Mouse (Mus musculus) MEL (cell line): Measurements from ENCODE around the gene Ddx24. TPM values are rescaled to one million over a fixed set of nuclear protein-coding genes. Genes with fewer than 3 reads are reported as not detected.
A peak's percentile ranks its signal among the peaks of the same experiment; 100 is the strongest.

Experiments used
- DNase-seq: peaks from one replicate; pipeline ENCODE4 v3.0.0; 2011; ENCODE audit warnings: low read depth, low spot score
- H3K27ac ChIP-seq: 2 replicates; pipeline ENCODE4 v1.5.1; 2012; ENCODE audit warnings: low read depth, mild to moderate bottlenecking, control low read depth, low read length, moderate library complexity; ENCODE audit not compliant: control insufficient read depth
- H3K27me3 ChIP-seq, 2 experiments: fragments of 150-350 bp in 1 of 2; sonication (generic) in 1 of 2; 2 replicates each; pipeline ENCODE4 v1.6.1; 2012; ENCODE audit warnings: low read length in 2 of 2, mild to moderate bottlenecking in 2 of 2, improper control_type of control experiment in 1 of 2, moderate library complexity in 1 of 2; ENCODE audit not compliant: insufficient read depth in 2 of 2, control insufficient read depth in 1 of 2
- H3K36me3 ChIP-seq, 2 experiments: 2 replicates each; pipeline ENCODE4 v1.6.1; 2012 to 2014; ENCODE audit warnings: low read length in 2 of 2, improper control_type of control experiment in 1 of 2, inconsistent platforms in 1 of 2, mild to moderate bottlenecking in 1 of 2; ENCODE audit not compliant: insufficient read depth in 2 of 2, control insufficient read depth in 1 of 2
- H3K4me1 ChIP-seq, 2 experiments: fragments of 150-350 bp in 1 of 2; sonication (generic) in 1 of 2; 2 replicates each; pipeline ENCODE4 v1.6.1; 2012; ENCODE audit warnings: low read length in 2 of 2, improper control_type of control experiment in 1 of 2, mild to moderate bottlenecking in 1 of 2; ENCODE audit not compliant: insufficient read depth in 2 of 2, control insufficient read depth in 1 of 2
- H3K4me3 ChIP-seq, 2 experiments: fragments of 150-350 bp in 1 of 2; sonication (generic) in 1 of 2; 2 replicates each; pipeline ENCODE4 v1.5.1; 2012; ENCODE audit warnings: low read depth in 2 of 2, low read length in 2 of 2, mild to moderate bottlenecking in 2 of 2, moderate library complexity in 2 of 2, control low read depth in 1 of 2, improper control_type of control experiment in 1 of 2; ENCODE audit not compliant: control insufficient read depth in 1 of 2, insufficient read depth in 1 of 2
- H3K79me2 ChIP-seq: 2 replicates; pipeline ENCODE4 v1.6.1; 2012; ENCODE audit warnings: mild to moderate bottlenecking, low read length, moderate library complexity; ENCODE audit not compliant: control insufficient read depth, poor library complexity, insufficient read depth
- H3K9ac ChIP-seq: 2 replicates; pipeline ENCODE4 v1.6.1; 2012; ENCODE audit warnings: low read depth, mild to moderate bottlenecking, control low read depth, low read length, moderate library complexity; ENCODE audit not compliant: control insufficient read depth, poor library complexity, severe bottlenecking
- H3K9me3 ChIP-seq: fragments of 150-350 bp; sonication (generic); replicated peaks from 2 replicates; pipeline ENCODE4 v1.6.1; 2012; ENCODE audit warnings: mild to moderate bottlenecking, low read length, improper control_type of control experiment, moderate library complexity; ENCODE audit not compliant: insufficient read depth
- BHLHE40 ChIP-seq: IDR thresholded peaks from 2 replicates; pipeline ENCODE4 v1.6.1; 2012; ENCODE audit warnings: low read depth, mild to moderate bottlenecking, inconsistent platforms, low read length, improper control_type of control experiment, borderline replicate concordance
- CHD1 ChIP-seq: IDR thresholded peaks from 2 replicates; pipeline ENCODE4 v1.6.1; 2012; ENCODE audit warnings: low read depth, mild to moderate bottlenecking, inconsistent platforms, low read length, improper control_type of control experiment
- CTCF ChIP-seq, 3 experiments: IDR thresholded peaks in 2 of 3; conservative IDR thresholded peaks in 1 of 3; 2 replicates each; pipeline ENCODE4 v1.5.1; 2011 to 2012; ENCODE audit warnings: low read length in 3 of 3, low read depth in 2 of 3, mild to moderate bottlenecking in 2 of 3, improper control_type of control experiment in 1 of 3, inconsistent platforms in 1 of 3, mixed read lengths in 1 of 3, moderate library complexity in 1 of 3; ENCODE audit not compliant: control insufficient read depth in 1 of 3, insufficient read depth in 1 of 3, poor library complexity in 1 of 3, severe bottlenecking in 1 of 3
- E2F4 ChIP-seq: IDR thresholded peaks from 2 replicates; pipeline ENCODE4 v1.6.1; 2011; ENCODE audit warnings: low read depth, low read length, improper control_type of control experiment, borderline replicate concordance
- ELF1 ChIP-seq: IDR thresholded peaks from 2 replicates; pipeline ENCODE4 v1.6.1; 2014; ENCODE audit warnings: low read depth, mild to moderate bottlenecking, inconsistent platforms, low read length, improper control_type of control experiment, moderate library complexity
- HCFC1 ChIP-seq: IDR thresholded peaks from 2 replicates; pipeline ENCODE4 v1.6.1; 2012; ENCODE audit warnings: low read depth, mild to moderate bottlenecking, inconsistent platforms, low read length, improper control_type of control experiment, moderate library complexity
- MEF2A ChIP-seq: IDR thresholded peaks from 2 replicates; pipeline ENCODE4 v1.6.1; 2014; ENCODE audit warnings: low read depth, mild to moderate bottlenecking, inconsistent platforms, low read length, improper control_type of control experiment; ENCODE audit not compliant: poor library complexity, insufficient replicate concordance, severe bottlenecking; ENCODE audit errors: extremely low read depth
- MYC ChIP-seq: IDR thresholded peaks from 2 replicates; pipeline ENCODE4 v1.6.1; 2011; ENCODE audit warnings: low read depth, mild to moderate bottlenecking, low read length, improper control_type of control experiment, moderate library complexity
- SMC3 ChIP-seq: IDR thresholded peaks from 2 replicates; pipeline ENCODE4 v1.6.1; 2011; ENCODE audit warnings: low read depth, low read length, improper control_type of control experiment
- TBP ChIP-seq: IDR thresholded peaks from 2 replicates; pipeline ENCODE4 v1.8.0; 2011; ENCODE audit warnings: low read depth, low read length, improper control_type of control experiment
- USF1 ChIP-seq: IDR thresholded peaks from 2 replicates; pipeline ENCODE4 v1.6.1; 2014; ENCODE audit warnings: low read depth, mild to moderate bottlenecking, inconsistent platforms, low read length, improper control_type of control experiment, moderate library complexity
- USF2 ChIP-seq, 2 experiments: IDR thresholded peaks; 2 replicates each; pipeline ENCODE4 v1.6.1; 2011 to 2012; ENCODE audit warnings: improper control_type of control experiment in 2 of 2, low read length in 2 of 2, borderline replicate concordance in 1 of 2, inconsistent platforms in 1 of 2, low read depth in 1 of 2, mild to moderate bottlenecking in 1 of 2; ENCODE audit not compliant: insufficient read depth in 1 of 2
- ZC3H11A ChIP-seq: IDR thresholded peaks from 2 replicates; pipeline ENCODE4 v1.6.1; 2012; ENCODE audit warnings: low read depth, mild to moderate bottlenecking, inconsistent platforms, low read length, improper control_type of control experiment
- ZKSCAN1 ChIP-seq: IDR thresholded peaks from 2 replicates; pipeline ENCODE4 v1.6.1; 2012; ENCODE audit warnings: low read depth, mild to moderate bottlenecking, inconsistent platforms, low read length, improper control_type of control experiment, moderate library complexity
- ZNF384 ChIP-seq: IDR thresholded peaks from 2 replicates; pipeline ENCODE4 v1.6.1; 2012; ENCODE audit warnings: low read depth, mild to moderate bottlenecking, inconsistent platforms, low read length, improper control_type of control experiment
- polyA plus RNA-seq, 2 experiments: library from polyadenylated mRNA; stranded (reverse) in 1 of 2; unstranded in 1 of 2; fragments of >175 nt in 1 of 2; fragments of >200 nt in 1 of 2; gene quantifications; 2 replicates each; pipeline versions ENCODE4 v1.2.1 to v1.2.4; 2012; ENCODE audit warnings: low replicate concordance in 2 of 2, low read depth in 1 of 2; ENCODE audit not compliant: insufficient read length in 2 of 2, insufficient read depth in 1 of 2, missing spikeins in 1 of 2
- total RNA-seq: library from RNA; depleted of rRNA; stranded (reverse); fragments of 300-350 nt; gene quantifications from 2 replicates; pipeline ENCODE4 v1.2.3, GENCODE M21; 2012

Gene Ddx24
- total and polyA plus RNA-seq, 3 experiments: 113 to 876 (median 124) TPM

- no peak overlapping the region for H3K4me3 ChIP-seq
- no peaks in the 10 kb centered on the region for H3K9me3 ChIP-seq
- H3K27me3 ChIP-seq: no peaks in the 10 kb centered on the region
- H3K27ac ChIP-seq: no peak overlapping the region
- peaks cover 9 to 23% of the 10 kb centered on the region in 2 experiments for H3K4me1 ChIP-seq
- no peak for DNase-seq
- no peaks in the 10 kb centered on the region for H3K79me2 ChIP-seq
- TF ChIP-seq CHD1 (no peak), CTCF (IDR thresholded peaks at IDR 0.05 in 2 of 3, conservative IDR thresholded peaks at IDR 0.05 in 1 of 3; ENCODE audit: control insufficient read depth in 1 of 3, insufficient read depth in 1 of 3, low read depth in 2 of 3, low read length in 3 of 3, poor library complexity in 1 of 3, severe bottlenecking in 1 of 3) (no peak), USF2 (IDR thresholded peaks at IDR 0.05; ENCODE audit: borderline replicate concordance in 1 of 2, insufficient read depth in 1 of 2, low read depth in 1 of 2, low read length in 2 of 2) (no peak), MEF2A (no peak), SMC3 (no peak), MYC (no peak), ZC3H11A (no peak), E2F4 (no peak), ELF1 (no peak), TBP (no peak), BHLHE40 (no peak), ZKSCAN1 (no peak), HCFC1 (no peak)
- H3K9ac ChIP-seq: no peak overlapping the region
- H3K36me3 ChIP-seq: peaks cover 0 to 12% of the 10 kb centered on the region in 2 experiments; a peak in 2 of 4 replicates
Measured at GRCm38 (mm10) chr12:103376774-103377173, 48.9 kb downstream of the Ddx24 start.

- TF ChIP-seq USF1 (peak; percentile 62), ZNF384 (no peak), CTCF (IDR thresholded peaks at IDR 0.05 in 2 of 3, conservative IDR thresholded peaks at IDR 0.05 in 1 of 3; ENCODE audit: control insufficient read depth in 1 of 3, insufficient read depth in 1 of 3, low read depth in 2 of 3, low read length in 3 of 3, poor library complexity in 1 of 3, severe bottlenecking in 1 of 3) (no peak; a peak in 1 of 6 replicates), HCFC1 (0 out of 2 replicates have a peak, but pooled peaks have one; percentile 18)
- no peak for DNase-seq
- Histone ChIP-seq H3K36me3 (peaks cover 0 to 12% of the 10 kb centered on the region in 2 experiments; a peak in 2 of 4 replicates), H3K27me3 (no peaks in the 10 kb centered on the region), H3K4me1 (peaks cover 5 to 18% of the 10 kb centered on the region in 2 experiments; a peak in 3 of 4 replicates), H3K9ac (no peak overlapping the region), H3K27ac (no peak overlapping the region), H3K79me2 (no peaks in the 10 kb centered on the region), H3K9me3 (no peaks in the 10 kb centered on the region), H3K4me3 (no peak overlapping the region)
Measured at GRCm38 (mm10) chr12:103376124-103376523, 49.5 kb downstream of the Ddx24 start.
